Mouse (Mus musculus): ENCODE results near the gene Olfr355. TPM values are rescaled to one million over a fixed set of nuclear protein-coding genes. Genes with fewer than 3 reads are reported as not detected.

Gene Olfr355
- not detected for total RNA-seq (2023)

DNA sequence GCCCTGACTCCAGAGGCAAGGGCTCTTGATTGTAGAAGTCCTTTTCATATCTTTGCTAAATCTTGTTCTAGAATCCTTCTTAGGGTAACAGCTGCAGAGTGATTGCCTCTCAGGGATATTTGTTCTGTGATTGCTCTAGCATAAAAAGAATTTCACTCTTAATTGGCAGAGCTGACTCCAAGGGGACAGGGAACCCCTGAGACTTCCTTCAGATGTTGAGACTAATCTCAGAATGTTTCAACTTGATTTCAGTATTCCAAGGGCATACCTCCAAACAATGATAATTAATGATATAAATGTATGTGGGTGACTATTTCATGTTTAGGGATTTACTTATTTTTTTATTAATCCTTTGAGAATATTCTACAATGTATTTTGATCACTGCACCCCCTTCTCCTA lies at the start of gene Olfr355:
Gene Olfr355, minus strand, starts transcription at position 101 of the 400 bp plus-strand sequence.

DNA sequence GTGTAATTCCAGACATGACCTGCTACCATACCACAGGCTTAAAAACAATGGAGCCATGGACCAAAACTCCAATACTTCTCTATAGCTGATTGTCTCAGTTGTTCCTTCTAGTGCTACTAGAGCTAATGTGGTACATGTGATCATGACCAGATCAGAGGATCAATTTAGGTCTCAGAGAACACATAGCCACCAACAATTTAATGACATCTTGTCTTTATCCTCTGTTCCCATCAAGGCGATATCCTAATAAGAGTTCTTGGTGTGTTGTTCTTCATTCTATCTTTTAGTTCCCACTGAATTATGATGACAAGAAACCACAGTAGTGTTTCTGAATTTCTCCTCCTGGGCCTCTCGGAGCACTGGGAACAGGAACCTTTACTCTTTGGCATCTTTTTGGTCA lies 8.1 kb upstream of the Olfr355 start, which contains the start of gene Olfr356:
Gene Olfr356, plus strand, starts transcription at position 301 of the 400 bp plus-strand sequence.

DNA sequence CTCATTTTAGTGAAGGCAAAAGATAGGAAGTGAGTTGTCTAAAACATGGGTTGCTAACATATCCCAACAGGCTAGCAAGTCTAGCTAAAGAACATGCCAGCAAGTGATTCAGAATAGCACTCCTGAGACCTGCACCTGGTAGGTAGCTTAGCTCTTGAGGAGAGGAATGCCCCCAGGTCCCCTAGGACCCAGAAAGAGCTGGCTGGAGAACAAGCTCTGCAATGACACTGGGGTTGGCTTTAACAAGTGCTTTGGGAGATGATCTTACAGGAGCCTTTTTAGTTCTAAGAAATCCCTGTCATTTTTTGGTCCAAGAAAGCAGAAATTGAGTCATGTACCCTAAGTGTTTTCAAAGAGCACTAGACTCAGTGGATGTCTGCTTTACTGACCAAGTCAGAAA lies 23.3 kb downstream of the Olfr355 start, which contains the start of gene Olfr354:
Gene Olfr354, plus strand, starts transcription at position 301 of the 400 bp plus-strand sequence.

DNA sequence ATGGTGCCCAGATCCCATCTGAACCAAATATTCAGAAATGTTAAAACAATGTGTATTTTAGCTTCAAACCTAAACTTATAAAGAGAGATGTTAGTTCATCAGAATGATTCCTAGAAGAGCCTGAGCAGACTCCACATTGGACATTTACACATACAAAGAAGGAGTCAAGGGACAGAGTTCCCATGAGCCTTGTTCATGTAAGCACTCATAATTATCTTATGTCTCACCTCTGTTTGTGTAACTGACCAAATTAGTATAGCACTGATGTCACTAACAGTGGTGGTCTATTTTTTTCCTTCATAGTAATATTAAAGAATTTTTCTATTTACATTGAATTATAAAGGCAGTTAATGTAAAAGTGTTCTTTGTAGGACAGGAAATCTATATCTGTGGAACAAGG lies 35.9 kb downstream of the Olfr355 start, which contains the start of gene Olfr353:
Gene Olfr353, minus strand, starts transcription at position 101 of the 400 bp plus-strand sequence.

Other genes starting within 250 kb of the Olfr355 start
- gene Olfr346, start 243.1 kb downstream of the Olfr355 start, total RNA-seq (2023), result not detected
- gene Olfr347, start 197.0 kb downstream of the Olfr355 start, total RNA-seq (2023), result not detected
- not detected for gene Olfr348, start 144.6 kb downstream of the Olfr355 start, total RNA-seq (2023)
- not detected for gene Olfr50, start 138.4 kb downstream of the Olfr355 start, total RNA-seq (2023)
- not detected for gene Olfr3, start 111.9 kb downstream of the Olfr355 start, total RNA-seq (2023)
- not detected for gene Olfr350, start 82.6 kb downstream of the Olfr355 start, total RNA-seq (2023)
- gene Olfr351, start 66.2 kb downstream of the Olfr355 start, total RNA-seq (2023), result not detected
- not detected for gene Olfr352, start 60.4 kb downstream of the Olfr355 start, total RNA-seq (2023)
- not detected for gene Olfr353, start 36.0 kb downstream of the Olfr355 start, total RNA-seq (2023)
- gene Olfr354, start 23.2 kb downstream of the Olfr355 start, total RNA-seq (2023), result not detected
- gene Olfr356, start 8.2 kb upstream of the Olfr355 start, total RNA-seq (2023), result not detected
- not detected for gene Olfr357, start 64.9 kb upstream of the Olfr355 start, total RNA-seq (2023)
- gene Olfr358, start 80.4 kb upstream of the Olfr355 start, total RNA-seq (2023), result not detected
- gene Olfr360, start 136.8 kb upstream of the Olfr355 start, total RNA-seq (2023), result not detected
- gene Olfr361, start 160.4 kb upstream of the Olfr355 start, total RNA-seq (2023), result not detected
- gene Olfr362, start 189.0 kb upstream of the Olfr355 start, total RNA-seq (2023), result not detected
- not detected for gene Olfr364-ps1, start 210.4 kb upstream of the Olfr355 start, total RNA-seq (2023)

Measured in CD4-positive naive resting alpha-beta T cell, adult 76 days (primary cell).